Mouse (Mus musculus): ENCODE measurements at regions not wholly inside any gene's neighbourhood (a gene's known extent, or its start where the extent isn't known, plus 50 kb on each side); places are given as distances from the start of the nearest gene placed in this dataset.
A peak's percentile ranks its signal among the peaks of the same experiment; 100 is the strongest.

GRCm38 (mm10) chr8:12162921-12163705 lies 115.5 kb upstream of the A230072I06Rik start:
- no peak overlapping the region for H3K27ac ChIP-seq
- peaks cover 7% of the 10 kb centered on the region; the same call in 1 of the 2 replicates for H3K4me1 ChIP-seq
- no peak overlapping the region for H3K9ac ChIP-seq
- ATAC-seq (ENCODE audit: borderline replicate concordance, extremely low read depth, low FRiP score, low TSS enrichment), result no peak
- H3K27me3 ChIP-seq, result peaks cover 17% of the 10 kb centered on the region; the same call in 1 of the 2 replicates
- no peaks in the 10 kb centered on the region for H3K36me3 ChIP-seq
- peak overlapping the region; percentile 41 for H3K4me2 ChIP-seq
- WGBS, result 12% methylated on average over 22 of the region's 22 CpGs
- no peaks in the 10 kb centered on the region for H3K9me3 ChIP-seq
- 0 out of 2 replicates have a peak overlapping the region, but pooled peaks have one; percentile 10 for H3K4me3 ChIP-seq

GRCm38 (mm10) chr8:12165487-12166152 lies 113.0 kb upstream of the A230072I06Rik start:
- H3K27ac ChIP-seq, result no peak overlapping the region
- H3K4me1 ChIP-seq, result peaks cover 7% of the 10 kb centered on the region; the same call in 1 of the 2 replicates
- H3K4me2 ChIP-seq, result no peak overlapping the region
- peaks cover 26% of the 10 kb centered on the region; the same call in 1 of the 2 replicates for H3K27me3 ChIP-seq
- no peak for ATAC-seq (ENCODE audit: borderline replicate concordance, extremely low read depth, low FRiP score, low TSS enrichment)
- no peaks in the 10 kb centered on the region for H3K36me3 ChIP-seq
- WGBS, result 77% methylated on average over 23 of the region's 23 CpGs
- H3K9me3 ChIP-seq, result no peaks in the 10 kb centered on the region
- no peak overlapping the region for H3K9ac ChIP-seq
- no peak overlapping the region for H3K4me3 ChIP-seq

DNA sequence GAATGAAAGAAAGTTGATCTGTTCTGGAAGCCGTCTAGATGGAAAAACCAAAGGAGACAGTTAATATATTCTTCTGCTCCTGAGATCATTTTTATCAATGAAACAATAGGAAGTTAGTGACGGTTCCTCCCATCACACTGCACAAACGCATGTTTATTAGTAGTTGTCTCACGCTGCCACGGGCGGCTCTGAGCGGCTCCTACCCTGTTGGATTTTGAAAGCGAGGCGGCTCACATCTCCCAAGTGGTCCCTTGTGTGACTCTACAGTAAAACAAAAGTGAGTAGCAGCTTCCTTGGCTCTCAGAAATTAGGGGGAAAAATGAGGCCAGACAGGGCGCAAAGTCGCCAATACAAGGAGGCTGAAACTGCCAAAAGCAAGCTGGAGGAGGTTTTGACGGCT lies 106.8 kb upstream of the A230072I06Rik start:
- no peak overlapping the region for H3K27ac ChIP-seq
- no peak overlapping the region for H3K4me2 ChIP-seq
- H3K9me3 ChIP-seq, result no peaks in the 10 kb centered on the region
- H3K4me1 ChIP-seq, result no peaks in the 10 kb centered on the region
- H3K27me3 ChIP-seq, result peaks cover 32% of the 10 kb centered on the region
- no peak overlapping the region for H3K4me3 ChIP-seq
- WGBS, result 59% methylated on average over 12 of the region's 12 CpGs
- no peak for ATAC-seq (ENCODE audit: borderline replicate concordance, extremely low read depth, low FRiP score, low TSS enrichment)
- H3K36me3 ChIP-seq, result no peaks in the 10 kb centered on the region
- H3K9ac ChIP-seq, result no peak overlapping the region

DNA sequence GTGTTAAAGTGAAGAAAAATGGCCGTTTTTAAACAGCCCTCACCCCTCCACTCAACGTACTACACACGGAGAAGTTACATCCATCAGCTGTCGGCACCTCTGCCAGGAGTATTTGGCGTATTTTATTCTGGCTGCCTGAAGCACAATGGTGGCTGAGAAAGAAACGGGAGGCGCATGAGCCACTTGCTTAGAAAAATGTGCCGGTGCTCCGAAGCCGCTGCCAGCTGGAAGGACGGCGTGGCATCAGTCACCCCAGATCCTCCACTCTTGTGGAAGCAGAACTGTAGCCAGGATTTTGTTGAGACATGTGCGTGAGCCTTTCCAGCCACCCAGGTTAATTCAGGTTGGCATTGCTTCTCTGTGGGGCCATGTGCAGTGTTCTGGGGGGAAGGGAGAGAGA lies 103.1 kb upstream of the A230072I06Rik start:
- Histone ChIP-seq H3K4me1 (no peaks in the 10 kb centered on the region), H3K4me3 (no peak overlapping the region), H3K9me3 (no peaks in the 10 kb centered on the region), H3K4me2 (no peak overlapping the region), H3K27me3 (peaks cover 24% of the 10 kb centered on the region), H3K9ac (no peak overlapping the region), H3K27ac (no peak overlapping the region), H3K36me3 (no peaks in the 10 kb centered on the region)
- WGBS, result 43% methylated on average over 13 of the region's 13 CpGs
- ATAC-seq (ENCODE audit: borderline replicate concordance, extremely low read depth, low FRiP score, low TSS enrichment), result no peak

DNA sequence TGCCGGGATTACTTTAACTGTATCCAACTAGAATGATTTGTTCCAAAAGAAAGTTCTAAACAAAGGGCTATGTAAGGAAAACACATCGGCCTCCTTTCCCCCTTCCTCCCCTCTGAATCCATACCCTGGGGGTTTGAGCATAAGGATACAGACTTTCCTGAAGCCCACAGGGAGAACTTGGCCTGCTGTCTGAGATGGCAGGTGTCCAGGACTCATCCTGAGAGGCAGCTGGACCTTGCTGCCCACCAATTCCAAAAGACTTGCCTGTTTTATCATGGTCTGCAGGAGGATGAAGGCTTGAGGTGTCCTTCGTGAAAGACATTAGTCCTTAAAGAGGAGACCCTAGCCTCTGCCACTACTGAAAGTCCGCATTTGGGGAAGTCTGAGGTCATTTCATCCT lies 94.0 kb upstream of the A230072I06Rik start:
- Histone ChIP-seq H3K9ac (no peak overlapping the region), H3K9me3 (no peaks in the 10 kb centered on the region), H3K4me2 (no peak overlapping the region), H3K4me3 (no peak overlapping the region), H3K27me3 (no peaks in the 10 kb centered on the region), H3K4me1 (no peaks in the 10 kb centered on the region), H3K27ac (no peak overlapping the region), H3K36me3 (no peaks in the 10 kb centered on the region)
- WGBS, result 77% methylated on average over 4 of the region's 4 CpGs
- ATAC-seq (ENCODE audit: borderline replicate concordance, extremely low read depth, low FRiP score, low TSS enrichment), result no peak

DNA sequence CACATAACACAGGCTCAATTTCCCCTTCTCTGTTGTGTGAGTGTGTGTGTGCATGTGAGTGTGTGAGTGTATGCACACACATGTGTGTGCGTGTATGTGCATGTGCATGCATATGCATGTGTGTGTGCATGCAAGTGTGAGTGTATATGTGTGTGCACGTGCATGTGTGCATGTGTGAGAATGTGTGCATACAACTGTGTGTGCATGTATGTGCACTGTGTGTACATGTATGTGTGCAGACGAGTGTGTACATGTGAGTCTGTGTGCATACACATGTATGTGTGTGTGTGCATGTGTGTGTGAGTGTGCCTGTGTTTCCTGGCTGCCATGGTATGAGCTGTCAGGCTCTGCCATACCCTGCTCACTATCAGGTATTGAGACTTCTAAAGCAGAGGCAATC lies 91.3 kb upstream of the A230072I06Rik start:
- Histone ChIP-seq H3K9me3 (no peaks in the 10 kb centered on the region), H3K36me3 (no peaks in the 10 kb centered on the region), H3K4me2 (no peak overlapping the region), H3K4me3 (no peak overlapping the region), H3K27ac (no peak overlapping the region), H3K27me3 (no peaks in the 10 kb centered on the region), H3K9ac (no peak overlapping the region), H3K4me1 (no peaks in the 10 kb centered on the region)
- ATAC-seq (ENCODE audit: borderline replicate concordance, extremely low read depth, low FRiP score, low TSS enrichment), result no peak
- WGBS, result 83% methylated on average over 3 of the region's 3 CpGs

- no peak overlapping the region for H3K4me2 ChIP-seq
- H3K27me3 ChIP-seq, result no peaks in the 10 kb centered on the region
- H3K4me3 ChIP-seq, result no peak overlapping the region
- no peak overlapping the region for H3K9ac ChIP-seq
- no peak for ATAC-seq (ENCODE audit: borderline replicate concordance, extremely low read depth, low FRiP score, low TSS enrichment)
- no peak overlapping the region for H3K27ac ChIP-seq
- no peaks in the 10 kb centered on the region for H3K9me3 ChIP-seq
- no peaks in the 10 kb centered on the region for H3K4me1 ChIP-seq
- 63% methylated on average over 5 of the region's 5 CpGs for WGBS
- no peaks in the 10 kb centered on the region for H3K36me3 ChIP-seq
These were observed 90.2 kb upstream of the A230072I06Rik start for GRCm38 (mm10) chr8:12188451-12188850.

DNA sequence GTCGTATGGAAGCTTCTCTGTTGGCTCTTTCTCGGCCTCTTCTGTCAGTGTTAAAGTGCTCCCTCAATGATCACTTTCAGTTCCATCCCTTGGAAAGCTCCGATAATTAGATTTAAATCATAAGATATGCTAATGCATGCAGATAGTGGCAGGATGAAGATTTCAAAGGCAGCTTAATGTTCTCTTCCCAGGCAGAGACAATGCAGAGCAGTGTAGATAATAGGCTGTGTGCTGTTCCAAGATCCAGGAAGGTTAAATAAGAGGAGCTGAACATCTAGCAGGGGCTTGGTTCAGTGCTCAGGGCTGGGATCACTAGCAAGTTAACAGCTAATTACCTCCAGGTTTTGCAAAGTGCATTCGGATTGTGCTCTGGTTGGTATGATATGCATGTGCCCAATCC lies 89.7 kb upstream of the A230072I06Rik start:
- H3K4me2 ChIP-seq, result no peak overlapping the region
- H3K4me1 ChIP-seq, result no peaks in the 10 kb centered on the region
- WGBS, result 65% methylated on average over 4 of the region's 4 CpGs
- ATAC-seq (ENCODE audit: borderline replicate concordance, extremely low read depth, low FRiP score, low TSS enrichment), result no peak
- no peak overlapping the region for H3K9ac ChIP-seq
- no peaks in the 10 kb centered on the region for H3K9me3 ChIP-seq
- no peaks in the 10 kb centered on the region for H3K36me3 ChIP-seq
- no peak overlapping the region for H3K4me3 ChIP-seq
- no peak overlapping the region for H3K27ac ChIP-seq
- H3K27me3 ChIP-seq, result no peaks in the 10 kb centered on the region

- H3K27ac ChIP-seq, result no peak overlapping the region
- no peaks in the 10 kb centered on the region for H3K27me3 ChIP-seq
- 26% methylated on average over 8 of the region's 8 CpGs for WGBS
- H3K4me1 ChIP-seq, result no peaks in the 10 kb centered on the region
- no peak for ATAC-seq (ENCODE audit: borderline replicate concordance, extremely low read depth, low FRiP score, low TSS enrichment)
- no peaks in the 10 kb centered on the region for H3K9me3 ChIP-seq
- H3K9ac ChIP-seq, result no peak overlapping the region
- H3K4me3 ChIP-seq, result no peak overlapping the region
- H3K4me2 ChIP-seq, result no peak overlapping the region
- H3K36me3 ChIP-seq, result no peaks in the 10 kb centered on the region
These were observed 86.6 kb upstream of the A230072I06Rik start for GRCm38 (mm10) chr8:12192006-12192405.

- no peak for ATAC-seq (ENCODE audit: borderline replicate concordance, extremely low read depth, low FRiP score, low TSS enrichment)
- no peaks in the 10 kb centered on the region for H3K9me3 ChIP-seq
These were observed 72.7 kb upstream of the A230072I06Rik start for GRCm38 (mm10) chr8:12205909-12206308.

GRCm38 (mm10) chr8:12207412-12207811 lies 71.2 kb upstream of the A230072I06Rik start:
- Histone ChIP-seq H3K36me3 (no peaks in the 10 kb centered on the region), H3K9ac (no peak overlapping the region), H3K27me3 (no peaks in the 10 kb centered on the region), H3K4me3 (no peak overlapping the region), H3K4me1 (no peaks in the 10 kb centered on the region), H3K9me3 (no peaks in the 10 kb centered on the region), H3K27ac (no peak overlapping the region), H3K4me2 (no peak overlapping the region)
- no peak for ATAC-seq (ENCODE audit: borderline replicate concordance, extremely low read depth, low FRiP score, low TSS enrichment)
- WGBS, result 86% methylated on average over 3 of the region's 3 CpGs

More at GRCm38 (mm10) chr8:12205909-12206308, 72.7 kb upstream of the A230072I06Rik start:
- Histone ChIP-seq H3K9ac (no peak overlapping the region), H3K4me2 (no peak overlapping the region), H3K4me3 (no peak overlapping the region), H3K4me1 (no peaks in the 10 kb centered on the region), H3K36me3 (no peaks in the 10 kb centered on the region), H3K27me3 (no peaks in the 10 kb centered on the region), H3K27ac (no peak overlapping the region)
- WGBS, result 64% methylated on average over 1 of the region's 1 CpGs

DNA sequence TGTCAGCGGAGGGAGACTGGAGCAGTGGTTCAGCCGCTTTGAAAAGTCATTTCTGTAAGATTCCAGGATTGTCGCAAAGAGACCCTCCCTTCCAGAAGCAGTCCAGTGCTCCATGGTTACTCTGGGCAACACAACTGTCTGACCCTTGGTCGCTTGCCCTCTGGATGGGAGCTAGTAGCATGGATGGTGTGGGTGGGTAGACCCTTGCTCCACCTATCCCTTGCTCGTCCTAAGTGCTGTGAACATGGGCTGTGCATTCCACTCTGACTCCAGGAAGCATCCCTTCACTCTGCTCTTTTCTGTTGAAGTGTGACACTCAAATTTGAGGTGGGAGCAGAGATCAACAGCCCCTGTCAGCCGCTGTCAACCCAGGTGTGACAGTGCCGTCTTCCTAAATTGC lies 64.8 kb upstream of the A230072I06Rik start:
- no peak overlapping the region for H3K4me2 ChIP-seq
- no peaks in the 10 kb centered on the region for H3K36me3 ChIP-seq
- H3K27me3 ChIP-seq, result peaks cover 33% of the 10 kb centered on the region
- no peak overlapping the region for H3K27ac ChIP-seq
- no peaks in the 10 kb centered on the region for H3K9me3 ChIP-seq
- ATAC-seq (ENCODE audit: borderline replicate concordance, extremely low read depth, low FRiP score, low TSS enrichment), result no peak
- H3K4me1 ChIP-seq, result no peaks in the 10 kb centered on the region
- 43% methylated on average over 7 of the region's 7 CpGs for WGBS
- no peak overlapping the region for H3K9ac ChIP-seq
- no peak overlapping the region for H3K4me3 ChIP-seq
